Mouse (Mus musculus) urinary bladder, postnatal 36 days (tissue): ENCODE measurements around the gene Fra10ac1.

Experiments
- DNase-seq, 2 experiments: peaks; one replicate each; pipeline ENCODE4 v3.0.0; 2022; ENCODE audit warnings: low spot score in 2 of 2, mixed read lengths in 1 of 2

Gene Fra10ac1

DNA sequence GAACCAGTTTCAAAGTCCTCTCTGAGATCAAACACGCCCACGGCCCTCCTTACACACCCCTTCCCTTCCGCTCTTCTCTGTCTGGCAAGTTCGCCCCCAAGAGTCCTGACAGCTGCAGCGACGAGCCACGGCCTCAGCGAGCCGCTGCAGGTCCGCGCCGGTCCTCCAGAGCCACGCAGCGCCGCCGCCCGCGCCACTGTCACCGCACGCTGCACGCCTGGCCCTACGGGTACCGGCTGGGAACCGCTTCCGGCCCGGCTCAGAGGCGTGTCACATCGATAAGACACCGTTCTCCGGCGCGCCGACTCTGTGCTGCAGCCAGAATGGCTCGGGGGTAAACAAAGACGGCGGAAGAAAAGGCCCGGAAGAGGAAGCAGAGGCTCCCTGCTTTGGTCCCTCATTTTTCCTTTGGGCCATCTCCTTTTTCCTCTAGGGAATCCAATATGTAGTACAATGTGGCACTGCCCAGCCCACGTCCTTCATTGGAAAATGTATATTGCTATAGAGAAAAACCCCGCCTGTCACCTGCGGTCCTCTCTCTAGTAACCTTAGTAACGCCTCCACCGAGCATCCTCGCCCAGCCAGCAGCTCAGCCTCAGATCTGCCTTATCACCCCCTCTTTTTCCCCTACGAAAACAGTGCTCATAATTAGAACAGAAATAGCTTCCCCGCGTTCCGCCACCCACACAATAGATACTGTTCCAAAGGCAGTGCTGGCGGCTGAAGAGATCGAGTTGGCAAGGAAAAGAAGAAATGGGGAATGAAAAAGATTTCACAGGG, at the start of gene Fra10ac1:
TSS of gene Fra10ac1 (minus strand) at position 252 of the 780 bp plus-strand sequence.
- DNase-seq: peak; percentile 88 to 89

DNA sequence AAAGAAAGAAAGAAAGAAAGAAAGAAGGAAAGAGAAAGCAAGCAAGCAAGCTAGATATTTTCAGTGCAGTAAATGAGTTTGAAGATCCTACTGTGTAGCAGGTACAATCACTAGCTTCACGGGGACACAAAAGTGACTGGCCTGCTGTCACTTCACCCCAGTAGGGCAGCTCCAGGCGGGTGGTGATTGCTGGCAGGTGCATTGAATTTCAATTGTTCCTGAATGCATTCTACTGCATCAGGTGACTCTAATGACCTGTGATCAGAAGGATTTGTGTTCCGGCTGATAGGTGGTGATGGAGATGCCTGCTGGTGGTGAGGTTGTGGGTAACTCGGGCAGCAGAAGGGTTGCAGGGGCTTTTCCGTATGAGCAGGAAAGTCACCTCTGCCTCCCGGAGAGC, 47.1 kb upstream of the Fra10ac1 start:
- no peak for DNase-seq

DNA sequence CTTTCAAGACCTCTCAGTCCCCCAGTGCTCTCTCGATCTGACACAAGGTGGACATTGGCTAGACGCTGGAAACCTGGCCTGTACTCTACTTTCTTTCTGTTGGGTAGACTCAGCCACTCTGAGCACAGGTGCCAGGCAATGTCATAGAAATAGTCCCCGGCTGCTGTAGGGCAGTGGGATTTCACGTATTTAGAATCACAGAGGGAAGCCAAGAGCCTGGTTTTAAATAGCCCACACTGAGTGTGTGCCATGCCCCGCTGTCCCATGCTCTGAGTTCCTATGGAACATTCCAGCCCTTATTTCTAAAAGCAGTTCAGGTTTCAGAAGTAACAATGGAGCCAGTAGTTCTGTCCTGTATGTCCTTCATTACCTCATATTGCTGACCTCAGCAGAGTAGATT, 43.5 kb upstream of the Fra10ac1 start:
- DNase-seq: no peak

DNA sequence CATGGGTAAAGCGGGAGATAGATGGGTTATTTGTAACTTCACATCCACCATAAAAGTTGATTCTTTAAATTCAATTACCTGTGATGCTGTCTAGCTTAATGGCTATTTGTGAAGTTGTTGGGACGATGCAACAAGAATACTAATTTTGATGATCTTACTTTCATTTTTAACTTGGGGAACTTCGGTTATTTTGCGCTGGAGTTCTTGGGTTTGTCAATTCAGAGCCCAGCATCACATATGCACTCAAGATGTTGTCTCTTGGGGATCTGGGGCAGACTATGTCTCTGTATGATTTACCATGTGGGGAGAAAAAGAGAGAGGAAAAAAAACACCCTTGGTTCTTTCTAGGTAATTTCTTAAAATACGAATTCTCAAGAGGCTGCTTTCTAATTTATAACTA, 41.8 kb upstream of the Fra10ac1 start:
- DNase-seq: no peak

DNA sequence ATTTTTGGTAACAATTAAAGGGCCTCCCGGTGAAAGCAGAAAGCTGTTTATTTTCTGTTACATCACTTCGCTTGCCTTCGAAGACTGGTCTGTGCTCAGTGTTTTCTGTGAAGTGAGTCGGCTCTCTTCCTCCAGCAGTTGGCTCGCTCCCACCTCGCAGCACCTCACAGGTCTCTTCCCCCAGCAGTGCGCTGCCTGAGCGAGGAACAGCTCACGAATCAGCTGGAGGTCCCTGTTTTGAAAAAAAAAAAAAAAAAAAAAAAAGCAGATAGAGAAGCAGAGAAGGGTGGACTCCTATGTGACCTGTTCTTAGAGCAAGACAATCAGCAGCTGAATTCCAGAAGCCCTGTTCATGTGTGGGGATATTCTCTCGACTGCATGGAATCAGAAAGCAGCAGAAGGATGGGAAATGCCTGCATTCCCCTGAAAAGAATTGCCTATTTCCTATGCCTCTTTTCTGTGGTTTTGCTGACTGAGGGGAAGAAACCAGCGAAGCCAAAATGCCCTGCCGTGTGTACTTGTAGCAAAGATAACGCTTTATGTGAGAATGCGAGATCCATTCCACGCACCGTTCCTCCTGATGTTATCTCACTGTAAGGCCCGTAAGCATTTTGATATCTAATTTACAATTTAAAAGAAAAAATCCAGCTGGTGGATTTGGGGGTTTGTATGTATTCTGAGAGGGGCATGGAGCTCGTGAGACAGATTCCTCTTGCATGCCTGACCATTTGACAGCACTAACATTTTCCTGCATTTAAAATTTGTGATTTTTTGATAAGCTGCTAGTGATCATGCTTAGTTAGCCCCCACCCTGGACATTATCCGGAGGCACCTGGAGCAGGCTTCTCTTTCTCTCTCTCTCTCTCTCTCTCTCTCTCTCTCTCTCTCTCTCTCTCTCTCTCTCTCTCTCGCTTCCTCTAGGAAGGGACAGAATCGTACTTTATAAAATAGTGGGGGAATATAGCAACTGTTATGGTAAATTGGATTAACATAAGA, 40.8 kb upstream of the Fra10ac1 start, which contains the start of gene Lgi1:
TSS of gene Lgi1 (plus strand) at position 32 of the 996 bp plus-strand sequence.
- DNase-seq: no peak

DNA sequence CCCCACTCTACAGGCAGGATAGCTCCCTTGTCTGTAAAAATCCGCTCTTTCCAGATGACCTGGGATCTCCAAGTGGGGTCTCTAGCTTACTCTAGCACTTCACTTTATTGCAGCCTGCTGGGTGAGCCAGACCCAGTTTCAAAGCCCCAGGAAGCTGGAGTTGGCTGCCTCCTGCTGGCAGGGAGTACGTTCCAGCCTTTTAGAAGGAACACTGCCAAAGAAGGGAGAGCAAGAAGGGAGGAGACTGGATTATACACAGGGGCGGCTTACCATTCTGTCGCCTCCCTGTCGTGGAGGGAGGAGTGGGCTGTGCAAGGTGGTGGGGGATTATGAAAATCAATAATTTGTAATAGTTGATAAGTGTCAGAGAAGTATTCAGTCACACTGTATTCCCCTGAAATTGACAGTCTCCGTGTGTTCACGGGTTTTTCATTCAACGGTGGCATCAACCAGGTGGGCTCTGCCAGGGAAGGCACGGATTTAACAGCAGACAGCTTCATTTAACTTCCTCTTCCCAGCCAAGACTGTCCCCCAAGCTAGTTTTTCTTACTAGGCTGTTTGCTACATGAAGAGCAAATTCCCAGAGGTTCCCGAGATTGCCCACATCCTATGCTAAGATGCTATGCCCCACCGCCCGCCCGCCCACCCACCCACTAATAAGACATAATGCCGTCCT, 40.0 kb upstream of the Fra10ac1 start:
- DNase-seq: no peak

DNA sequence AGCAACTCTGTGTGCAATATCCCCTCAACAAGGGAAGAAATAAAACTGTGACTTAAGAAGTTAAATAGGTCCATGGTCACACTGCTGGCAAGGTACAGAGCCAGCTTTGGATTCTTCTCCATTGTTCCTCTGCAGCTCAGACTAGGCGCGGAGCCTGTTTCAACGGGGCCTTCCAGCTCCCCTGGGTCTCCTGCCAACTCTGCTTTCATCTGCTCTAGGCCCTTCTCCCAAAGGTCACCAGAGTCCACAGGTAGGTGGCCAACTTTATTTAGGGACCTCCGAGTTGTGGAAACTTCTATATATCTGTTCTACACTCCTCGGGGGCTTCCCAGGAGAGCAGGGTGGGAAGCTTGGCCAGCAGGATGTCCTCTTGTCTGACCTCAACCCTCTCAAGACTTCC, 37.4 kb upstream of the Fra10ac1 start:
- DNase-seq: no peak

DNA sequence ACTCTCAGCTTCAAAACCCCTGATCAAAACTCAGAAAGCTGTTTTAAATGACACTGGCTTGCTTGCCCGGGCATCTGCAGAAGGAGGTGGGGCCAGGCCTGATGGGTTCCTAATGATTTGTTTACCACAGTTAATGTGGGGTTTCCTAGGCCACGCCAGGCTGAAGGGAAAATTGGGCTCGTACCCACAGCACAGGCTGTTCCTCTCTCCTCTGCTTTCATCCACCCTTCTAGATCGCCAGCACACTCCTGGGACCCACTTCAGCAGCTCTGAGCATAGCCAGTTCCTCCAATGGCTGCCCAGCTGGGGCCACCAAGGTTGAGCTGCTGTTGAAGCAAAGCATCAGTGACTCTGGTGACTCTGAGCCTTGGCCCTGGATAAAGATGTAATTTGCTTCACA, 36.4 kb upstream of the Fra10ac1 start:
- no peak for DNase-seq

DNA sequence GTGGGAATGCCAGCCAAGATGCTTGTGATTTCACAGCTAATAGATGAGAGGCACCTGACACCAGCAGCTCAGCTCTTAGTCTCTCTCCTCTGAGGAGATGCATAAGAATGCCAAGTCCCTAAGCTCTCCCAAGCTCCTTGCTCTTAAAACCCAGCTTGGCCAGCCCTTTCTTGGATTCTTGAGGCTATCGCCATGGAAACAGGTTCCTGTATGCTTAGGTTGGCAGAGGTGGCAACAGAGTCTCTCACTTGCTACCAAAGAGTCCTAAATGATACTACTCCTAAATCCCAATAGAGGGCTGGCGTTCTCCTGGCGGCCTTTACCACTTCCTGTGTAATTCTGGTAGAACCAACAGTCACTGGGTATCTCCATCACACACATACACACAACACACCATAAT, 35.5 kb upstream of the Fra10ac1 start:
- DNase-seq: no peak

DNA sequence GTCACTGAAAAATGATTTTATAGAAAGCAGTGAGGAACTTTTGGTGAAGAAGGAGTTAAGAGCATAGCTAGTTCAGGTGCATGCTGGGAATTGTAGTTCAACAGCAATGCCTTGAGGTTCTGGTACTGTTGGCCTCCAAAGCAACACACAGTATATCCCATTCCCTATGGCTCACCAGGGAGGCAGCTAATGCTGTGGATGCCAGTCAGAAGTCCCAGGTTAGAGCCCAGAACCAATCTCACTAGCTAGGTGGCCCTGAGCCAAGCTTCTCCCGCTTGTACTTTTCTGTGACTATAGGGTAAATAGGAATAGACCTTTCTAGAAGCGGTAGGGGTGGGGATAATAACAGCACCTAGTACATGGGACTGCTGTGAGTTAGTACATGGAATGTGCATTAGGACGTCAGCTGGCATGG, 34.7 kb upstream of the Fra10ac1 start:
- no peak for DNase-seq

DNA sequence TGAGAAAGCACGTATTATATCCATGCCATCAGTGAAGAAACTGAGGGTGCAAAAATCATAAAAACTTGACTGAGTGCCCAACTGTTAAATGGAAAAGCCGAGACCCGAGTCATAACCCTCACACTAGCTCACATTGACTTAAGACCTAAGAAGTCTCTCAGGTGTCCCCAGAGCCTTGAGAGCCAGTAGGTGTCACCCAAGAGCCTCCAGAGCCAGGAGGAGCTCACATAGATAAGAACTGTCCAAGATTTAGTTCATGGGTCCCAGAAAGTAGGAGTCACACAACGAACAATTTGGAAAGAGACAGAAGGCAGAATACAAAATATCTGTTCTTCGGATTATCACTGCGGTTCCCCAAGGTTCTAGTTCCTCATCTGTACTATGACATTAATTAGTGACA, 29.8 kb upstream of the Fra10ac1 start:
- peak; percentile 46 to 63 for DNase-seq

DNA sequence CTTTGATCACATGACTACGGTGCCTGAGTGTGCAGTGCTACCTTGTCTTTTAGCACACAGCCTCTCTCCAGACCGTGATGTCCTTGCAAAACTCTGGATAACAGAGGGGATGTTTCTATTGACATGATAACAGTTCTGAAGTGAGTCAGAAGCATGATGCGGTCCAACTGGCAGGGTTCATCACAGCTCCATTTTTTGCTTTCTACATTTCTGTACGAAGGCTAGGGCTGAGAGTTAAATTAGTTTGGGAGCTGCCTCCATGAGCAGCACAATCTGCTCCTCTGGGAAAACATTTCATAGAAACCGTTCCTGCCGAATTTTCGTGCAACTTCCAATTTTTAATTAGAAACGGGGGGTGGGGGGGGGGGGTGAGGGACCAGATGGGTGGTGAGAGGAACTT, 25.7 kb upstream of the Fra10ac1 start:
- no peak for DNase-seq

DNA sequence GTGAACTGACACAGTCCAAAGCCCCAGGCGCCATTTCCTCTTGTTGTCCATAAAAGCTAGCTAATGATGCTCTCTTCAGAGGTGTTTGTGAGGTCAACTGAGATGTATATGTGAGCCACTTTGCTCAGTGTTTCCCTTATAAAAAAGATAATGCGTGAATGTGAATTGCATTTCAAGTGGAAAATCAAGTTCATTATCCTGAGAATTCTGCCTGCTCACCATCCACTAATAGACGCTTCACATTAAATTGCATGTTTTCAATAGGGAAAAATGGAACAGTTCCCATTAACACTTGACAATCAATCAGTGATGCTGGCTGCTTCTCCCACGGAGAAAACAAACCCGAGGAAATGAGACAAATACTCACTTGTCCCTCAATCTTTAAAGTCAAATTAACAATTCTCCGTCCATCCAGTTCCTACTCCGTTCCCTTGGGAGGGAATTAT, 22.2 kb upstream of the Fra10ac1 start:
- DNase-seq: no peak

DNA sequence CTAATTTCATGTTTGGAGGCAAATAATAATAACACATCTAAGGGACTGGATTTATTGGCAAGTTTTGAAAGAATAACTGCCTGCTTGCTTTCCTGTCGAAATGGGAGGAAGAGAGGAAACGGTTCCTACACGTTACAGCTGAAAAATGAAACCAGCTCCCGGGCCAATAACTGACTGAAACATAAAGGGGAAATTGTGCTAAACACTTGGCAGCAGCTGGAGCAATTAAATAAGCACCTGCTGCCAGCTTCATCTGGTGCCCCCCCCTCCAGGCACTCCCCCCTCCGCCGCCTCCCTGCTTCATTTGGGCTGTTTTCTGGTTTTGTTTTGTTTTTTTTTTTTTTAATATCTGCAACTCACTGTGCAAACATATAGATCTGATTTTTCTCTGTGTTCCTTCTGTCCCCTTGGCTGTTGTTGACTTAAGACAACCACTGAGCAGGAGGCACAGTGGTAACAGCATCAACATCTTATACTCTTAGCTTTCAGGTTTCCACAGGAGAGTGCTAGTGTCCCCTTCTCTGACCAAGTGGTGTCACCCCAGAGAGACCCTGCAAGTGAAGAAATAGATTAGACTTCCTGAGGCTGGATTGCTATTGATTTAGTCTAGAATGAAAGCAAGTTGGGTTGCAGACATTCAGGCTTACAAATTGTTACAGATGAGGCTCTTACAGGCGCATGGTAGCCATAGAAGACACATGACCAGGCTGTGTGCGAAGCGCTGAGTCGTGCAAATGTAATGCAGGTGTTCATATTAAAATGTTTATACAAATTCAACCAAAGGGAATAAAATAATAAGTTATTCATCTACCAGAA, 21.6 kb upstream of the Fra10ac1 start:
- no peak for DNase-seq

DNA sequence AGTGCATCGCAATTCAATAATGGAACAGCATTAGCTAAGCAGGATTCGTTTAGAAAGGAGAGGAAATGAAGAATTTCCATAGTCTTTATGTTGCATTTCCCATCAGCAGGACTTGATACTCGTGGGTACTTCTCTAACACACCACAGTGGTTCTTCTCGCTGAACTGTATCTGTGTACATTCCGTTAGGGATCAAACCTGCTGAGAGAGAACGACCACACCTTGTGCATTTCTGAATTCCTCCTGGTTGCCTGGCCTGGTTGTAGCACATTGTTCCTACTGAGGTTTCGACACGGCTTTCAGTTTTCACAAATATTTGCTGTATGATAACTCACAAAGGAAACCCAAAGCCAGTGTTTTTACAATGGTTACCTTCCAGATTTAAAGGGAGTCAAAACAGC, 20.8 kb upstream of the Fra10ac1 start:
- DNase-seq: no peak

DNA sequence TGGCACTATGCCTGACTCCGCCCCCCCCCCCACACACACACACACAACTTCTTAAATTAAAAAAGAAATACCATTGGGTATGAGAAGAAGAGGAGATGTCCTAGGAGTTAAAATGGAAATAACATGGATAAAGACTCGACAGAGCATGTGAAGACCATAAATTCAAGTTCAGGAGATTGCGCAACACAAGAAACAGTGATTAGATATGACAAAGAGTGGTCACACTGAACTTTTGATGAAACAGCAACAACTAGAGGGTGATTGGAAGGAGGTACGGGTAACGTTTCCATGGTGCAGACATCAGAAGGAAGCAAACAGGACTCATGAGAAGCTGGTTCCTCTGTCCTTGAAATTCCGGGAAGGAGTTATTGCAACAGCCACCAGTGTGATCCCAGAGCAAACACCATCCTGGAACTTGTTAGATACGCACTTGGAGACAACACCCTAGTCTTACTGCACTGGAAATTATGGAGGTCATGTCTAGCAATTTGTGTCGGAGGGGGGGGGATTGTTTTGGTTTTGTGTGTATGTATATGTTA, 18.4 kb upstream of the Fra10ac1 start:
- no peak for DNase-seq

DNA sequence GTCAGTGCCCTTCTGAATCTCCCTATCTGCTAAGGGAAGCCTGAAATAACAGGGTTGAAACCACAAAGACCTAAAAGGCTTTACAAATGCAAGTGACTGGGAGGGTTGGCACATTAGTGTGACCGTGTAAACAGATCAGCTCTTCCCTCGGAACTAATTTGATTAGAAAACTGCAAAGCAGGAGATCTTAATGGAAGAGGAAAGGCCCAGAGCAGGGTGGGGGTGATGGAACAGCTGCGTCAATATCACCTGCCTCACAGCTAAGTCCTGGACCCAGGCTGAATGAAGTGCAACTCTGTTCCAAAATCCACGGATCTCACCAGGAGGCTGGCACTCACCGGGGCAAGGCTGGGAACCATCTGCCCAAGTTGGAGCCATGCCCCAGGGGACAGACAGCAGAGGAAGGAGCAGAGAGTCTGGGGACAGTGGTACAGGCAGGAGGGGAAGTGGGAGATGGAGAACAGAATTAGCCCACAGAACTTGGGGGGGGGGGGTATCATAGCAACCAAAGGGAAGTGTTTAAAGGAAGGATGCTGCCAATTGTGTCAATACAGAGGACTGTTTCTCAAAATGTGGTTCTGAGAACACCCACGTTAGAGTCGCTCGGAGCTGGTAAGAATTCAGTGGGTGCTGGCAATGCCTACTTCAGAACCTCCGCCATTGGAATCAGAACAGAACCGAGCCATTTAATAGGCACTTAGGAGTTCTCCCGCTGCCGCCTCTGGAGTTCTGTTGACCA, 14.4 kb upstream of the Fra10ac1 start:
- DNase-seq: no peak

DNA sequence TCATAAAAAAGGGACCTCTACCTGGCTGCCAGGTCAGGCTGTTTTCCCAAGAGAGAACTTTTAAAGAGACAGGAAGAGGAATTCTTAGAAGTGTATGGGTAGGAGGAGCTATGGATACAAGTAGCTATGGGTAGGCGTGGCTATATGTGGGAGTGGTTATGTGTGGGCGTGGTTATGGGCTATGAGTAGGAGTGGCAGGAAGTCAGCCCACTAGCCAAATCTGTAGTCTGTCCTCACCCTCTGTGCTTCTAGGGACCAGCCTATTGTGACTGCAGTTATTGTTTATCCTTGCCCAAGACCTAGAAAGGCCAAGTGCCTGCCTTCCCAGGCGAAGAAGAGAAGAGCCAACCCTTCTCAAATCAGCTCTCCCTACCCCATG, 13.9 kb upstream of the Fra10ac1 start:
- no peak for DNase-seq

DNA sequence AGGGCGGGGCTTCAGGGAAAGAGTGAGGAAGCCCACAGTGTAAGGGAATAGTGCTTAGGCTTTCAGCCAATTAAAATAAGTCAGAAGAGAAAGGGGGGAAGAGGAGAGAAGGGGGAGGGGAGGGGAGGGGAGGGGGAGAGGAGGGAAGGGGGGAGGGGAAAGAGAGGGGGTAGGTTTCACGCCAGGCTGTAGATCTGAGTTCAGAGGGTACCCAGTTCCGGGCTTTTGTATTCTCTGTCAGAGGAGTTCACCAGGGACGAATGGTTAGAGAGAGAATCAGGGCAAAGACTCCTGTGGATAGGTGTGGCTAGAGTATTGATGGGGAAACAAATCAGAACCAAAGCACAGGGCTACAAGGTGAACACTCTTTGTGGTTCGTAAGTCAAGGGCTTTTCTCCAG, 12.6 kb upstream of the Fra10ac1 start:
- DNase-seq: no peak

DNA sequence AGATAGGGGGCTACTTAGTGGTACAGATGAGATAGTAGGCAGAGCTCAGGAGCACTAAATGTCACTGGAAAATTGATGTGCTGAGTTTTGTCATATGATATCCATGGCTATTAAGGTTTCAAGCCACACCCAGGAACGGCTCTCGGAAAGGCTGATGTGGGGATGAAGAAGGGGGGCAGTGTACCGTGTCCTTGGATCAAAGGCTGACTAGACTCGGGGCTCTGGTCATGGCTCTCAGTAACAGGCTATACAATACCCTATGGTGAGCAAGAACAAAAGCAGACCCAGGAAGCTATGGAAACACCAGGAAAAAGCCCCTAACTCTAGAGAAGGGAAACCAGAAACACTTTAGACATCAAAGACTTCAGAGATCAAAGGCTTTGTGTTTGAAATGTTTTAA, 8.6 kb upstream of the Fra10ac1 start:
- DNase-seq: no peak
